Mouse (Mus musculus) megakaryocyte, embryonic 14.5 days (primary cell): Measurements from ENCODE around the gene Pde4d. TPM values are rescaled to one million over a fixed set of nuclear protein-coding genes. Genes with fewer than 3 reads are reported as not detected.

Experiments
- H3K27me3 ChIP-seq: replicated peaks from 2 replicates; pipeline ENCODE3; 2012; ENCODE audit warnings: inconsistent platforms
- H3K36me3 ChIP-seq: replicated peaks from 2 replicates; pipeline ENCODE3; 2012; ENCODE audit warnings: low read length, inconsistent platforms, mixed read lengths
- H3K4me1 ChIP-seq: 2 replicates; pipeline ENCODE4 v1.6.1; 2012; ENCODE audit warnings: inconsistent platforms
- H3K4me3 ChIP-seq: replicated peaks from 2 replicates; pipeline ENCODE3; 2012; ENCODE audit warnings: moderate library complexity, mild to moderate bottlenecking, inconsistent platforms
- H3K9me3 ChIP-seq: 2 replicates; pipeline ENCODE4 v1.6.1; 2012; ENCODE audit warnings: inconsistent platforms
- FLI1 ChIP-seq: IDR thresholded peaks from 2 replicates; pipeline ENCODE4 v1.6.1; 2012; ENCODE audit warnings: low read length, inconsistent platforms, mixed read lengths
- GATA1 ChIP-seq: IDR thresholded peaks from 3 replicates; pipeline ENCODE4 v1.6.1; 2012; ENCODE audit warnings: mixed read lengths, low read length, inconsistent platforms, borderline replicate concordance
- polyA plus RNA-seq: library from polyadenylated mRNA; stranded (reverse); fragments of >175 nt; gene quantifications from 2 replicates; pipeline ENCODE4 v1.2.3, GENCODE M21; 2012; ENCODE audit warnings: low replicate concordance; ENCODE audit not compliant: insufficient read depth

Pde4d gene
- polyA plus RNA-seq, 1 experiment = 2.8 TPM

GRCm38 (mm10) chr13:109569491-109569890 lies 1119.7 kb downstream of the Pde4d start:
- no peak overlapping the region for H3K4me3 ChIP-seq
- H3K36me3 ChIP-seq = no peaks in the 10 kb centered on the region
- no peaks in the 10 kb centered on the region for H3K9me3 ChIP-seq
- no peaks in the 10 kb centered on the region for H3K27me3 ChIP-seq
- TF ChIP-seq GATA1 (no peak), FLI1 (no peak)
- H3K4me1 ChIP-seq = no peaks in the 10 kb centered on the region

DNA sequence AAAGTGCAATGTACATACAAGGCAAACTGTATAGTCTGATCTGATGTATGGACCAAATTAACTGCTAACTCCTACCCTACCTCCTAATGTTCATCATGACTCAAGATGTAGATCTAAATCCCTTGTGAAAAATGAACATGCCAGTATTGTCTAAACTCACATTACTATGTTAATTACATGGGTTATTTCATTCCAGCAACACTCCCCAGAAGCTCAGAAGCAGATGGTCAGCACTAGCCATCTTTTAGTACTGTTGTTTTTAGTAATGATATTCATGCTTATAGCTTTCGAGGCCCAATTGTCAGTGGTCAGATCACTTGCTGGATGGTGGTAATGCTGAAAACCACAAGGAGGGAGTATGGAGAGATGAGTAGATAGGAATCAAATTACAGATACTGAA lies 1127.0 kb downstream of the Pde4d start:
- Histone ChIP-seq H3K27me3 (no peaks in the 10 kb centered on the region), H3K4me3 (no peak overlapping the region), H3K9me3 (no peaks in the 10 kb centered on the region), H3K36me3 (no peaks in the 10 kb centered on the region), H3K4me1 (no peaks in the 10 kb centered on the region)
- TF ChIP-seq GATA1 (no peak), FLI1 (no peak)

- Histone ChIP-seq H3K36me3 (no peaks in the 10 kb centered on the region), H3K4me1 (no peaks in the 10 kb centered on the region), H3K4me3 (no peak overlapping the region), H3K27me3 (no peaks in the 10 kb centered on the region), H3K9me3 (no peaks in the 10 kb centered on the region)
- TF ChIP-seq GATA1 (no peak), FLI1 (no peak)
Measured at GRCm38 (mm10) chr13:109577454-109577853, 1127.7 kb downstream of the Pde4d start.

DNA sequence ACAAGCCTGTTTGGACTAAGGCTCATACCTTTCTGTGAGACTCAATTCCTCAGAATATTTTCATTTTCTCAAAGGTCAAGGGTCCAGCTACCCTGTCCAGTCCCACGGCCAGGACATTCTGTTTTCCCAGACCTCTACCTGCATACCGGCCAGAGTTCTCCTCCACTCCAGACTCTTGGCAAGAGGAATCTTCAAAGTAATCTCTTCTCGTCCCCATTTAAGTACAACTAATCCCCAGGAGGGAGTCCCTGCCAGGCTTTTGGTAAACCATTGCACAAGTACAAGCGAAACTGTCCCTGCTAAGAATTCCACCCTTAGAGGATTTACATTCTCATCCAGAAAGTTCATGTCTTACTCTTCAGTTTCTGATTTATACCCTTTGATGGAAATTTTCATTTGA lies 1128.2 kb downstream of the Pde4d start:
- Histone ChIP-seq H3K9me3 (no peaks in the 10 kb centered on the region), H3K36me3 (no peaks in the 10 kb centered on the region), H3K27me3 (no peaks in the 10 kb centered on the region), H3K4me3 (no peak overlapping the region), H3K4me1 (no peaks in the 10 kb centered on the region)
- TF ChIP-seq FLI1 (no peak), GATA1 (no peak)

DNA sequence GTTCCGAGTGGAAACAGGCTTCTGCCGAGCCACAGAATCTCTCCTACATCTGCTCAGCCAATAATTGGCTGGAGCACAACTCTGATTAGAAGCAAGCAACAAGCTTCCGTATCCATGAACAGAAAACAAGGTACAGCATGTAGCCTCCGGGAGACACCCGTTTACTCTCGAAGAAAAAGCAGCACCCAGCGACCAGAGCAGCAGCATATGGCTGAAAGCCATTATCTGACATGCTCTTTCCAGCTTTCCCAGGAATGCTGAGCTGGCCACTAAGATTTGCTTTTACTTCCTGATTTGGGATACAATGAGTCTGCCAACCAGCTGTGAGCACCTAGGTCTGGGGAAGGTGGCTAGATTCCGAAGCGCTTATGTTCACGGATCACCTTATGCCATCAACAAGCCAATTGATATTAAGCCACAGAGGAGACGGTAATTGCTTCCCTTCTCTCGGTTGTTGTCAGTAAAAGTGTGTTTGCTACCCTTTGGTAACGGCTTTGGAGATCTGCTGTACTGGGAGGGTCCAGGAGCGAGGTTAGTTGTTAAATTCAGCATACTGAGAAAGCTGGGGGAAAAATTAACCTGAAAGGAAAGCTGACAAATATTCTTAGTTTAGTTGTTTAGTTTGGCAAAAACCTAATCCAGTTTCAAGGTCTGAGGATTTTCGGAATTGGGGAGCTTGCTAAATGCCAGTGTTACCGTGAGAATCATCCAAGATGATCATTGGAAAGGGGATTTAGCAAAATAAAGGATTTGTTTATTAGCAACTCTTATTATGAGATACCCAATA lies 1131.7 kb downstream of the Pde4d start:
- H3K36me3 ChIP-seq = no peaks in the 10 kb centered on the region
- no peak overlapping the region for H3K4me3 ChIP-seq
- no peaks in the 10 kb centered on the region for H3K4me1 ChIP-seq
- H3K27me3 ChIP-seq = no peaks in the 10 kb centered on the region
- no peaks in the 10 kb centered on the region for H3K9me3 ChIP-seq
- TF ChIP-seq FLI1 (no peak), GATA1 (no peak)

DNA sequence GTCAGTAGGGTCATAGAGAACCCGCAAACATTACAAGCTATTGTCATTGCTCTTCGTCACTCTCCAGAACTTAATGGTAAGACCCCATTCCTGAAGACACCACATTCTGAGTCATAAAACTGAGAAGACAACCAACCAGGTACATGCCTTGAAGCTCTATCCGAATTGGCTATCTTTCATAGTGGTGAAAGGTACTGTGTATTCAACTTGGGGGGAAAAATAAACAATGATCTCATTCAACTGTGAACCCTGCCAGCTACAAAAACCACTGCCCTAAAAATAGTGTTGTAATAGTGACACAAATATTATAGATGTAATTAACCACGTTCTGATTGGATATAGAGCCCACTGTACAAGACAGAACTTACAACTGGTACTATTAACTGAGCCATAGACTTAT lies 1140.3 kb downstream of the Pde4d start:
- Histone ChIP-seq H3K36me3 (no peaks in the 10 kb centered on the region), H3K27me3 (no peaks in the 10 kb centered on the region), H3K9me3 (no peaks in the 10 kb centered on the region), H3K4me3 (no peak overlapping the region), H3K4me1 (no peaks in the 10 kb centered on the region)
- no peak for TF ChIP-seq GATA1
- no peak for TF ChIP-seq FLI1

DNA sequence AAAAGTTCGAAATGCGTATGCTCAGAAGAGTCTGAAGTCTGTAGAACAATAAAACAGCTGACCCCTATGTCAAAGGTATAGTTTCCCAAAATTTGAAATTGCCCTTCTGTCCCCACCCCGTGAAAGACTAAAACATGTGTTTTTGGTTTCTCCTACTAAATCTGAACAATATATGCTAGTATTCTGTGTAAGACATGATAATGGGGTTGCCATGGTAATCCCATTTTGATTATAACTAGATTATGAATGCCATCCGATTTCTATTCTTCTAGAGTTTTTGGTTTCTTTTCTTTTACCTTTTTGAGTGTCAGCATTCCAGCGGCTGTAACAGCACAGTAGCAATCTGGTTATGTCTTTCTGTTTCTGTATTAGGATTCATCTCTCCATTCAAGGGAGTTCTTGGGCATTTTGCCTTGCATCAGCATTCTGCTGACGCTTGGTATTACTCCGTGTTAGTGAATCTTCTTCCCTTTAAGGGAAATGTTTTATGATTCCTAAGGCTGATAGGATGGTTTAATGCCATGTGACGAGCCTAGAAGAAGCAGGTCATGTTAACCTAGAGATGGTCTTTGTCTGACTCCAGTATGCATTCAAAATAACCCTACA lies 1142.5 kb downstream of the Pde4d start:
- TF ChIP-seq GATA1 (no peak), FLI1 (no peak)
- Histone ChIP-seq H3K4me1 (no peaks in the 10 kb centered on the region), H3K9me3 (no peaks in the 10 kb centered on the region), H3K27me3 (no peaks in the 10 kb centered on the region), H3K4me3 (no peak overlapping the region), H3K36me3 (no peaks in the 10 kb centered on the region)

GRCm38 (mm10) chr13:109599711-109600110 lies 1150.0 kb downstream of the Pde4d start:
- Histone ChIP-seq H3K36me3 (no peaks in the 10 kb centered on the region), H3K4me3 (no peak overlapping the region), H3K4me1 (no peaks in the 10 kb centered on the region), H3K27me3 (peaks cover 2% of the 10 kb centered on the region), H3K9me3 (no peaks in the 10 kb centered on the region)
- no peak for TF ChIP-seq GATA1
- TF ChIP-seq FLI1 = no peak

- no peaks in the 10 kb centered on the region for H3K4me1 ChIP-seq
- H3K27me3 ChIP-seq = peaks cover 2% of the 10 kb centered on the region
- TF ChIP-seq GATA1 = no peak
- no peak for TF ChIP-seq FLI1
- no peaks in the 10 kb centered on the region for H3K9me3 ChIP-seq
- no peak overlapping the region for H3K4me3 ChIP-seq
- no peaks in the 10 kb centered on the region for H3K36me3 ChIP-seq
Measured at GRCm38 (mm10) chr13:109604017-109604416, 1154.3 kb downstream of the Pde4d start.

DNA sequence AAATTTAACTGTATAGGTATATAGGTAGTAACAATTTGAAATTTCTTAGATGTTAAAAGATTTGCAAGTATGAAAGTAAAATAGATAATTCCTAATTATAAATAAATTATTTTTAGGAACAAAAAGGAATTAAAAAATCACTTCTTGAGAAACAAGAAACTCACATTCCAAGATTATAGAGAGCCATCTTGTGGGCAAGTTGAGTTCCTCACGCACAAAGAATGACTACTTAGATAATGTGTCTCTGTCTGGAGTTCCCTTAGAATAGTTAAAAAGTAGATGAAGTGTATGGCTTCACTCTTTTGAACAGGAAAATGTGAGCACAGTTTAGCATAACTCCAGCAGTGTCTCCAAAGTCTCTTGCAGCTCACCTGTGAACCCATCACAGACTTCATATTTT lies 1155.4 kb downstream of the Pde4d start:
- Histone ChIP-seq H3K36me3 (no peaks in the 10 kb centered on the region), H3K4me3 (no peak overlapping the region), H3K4me1 (peaks cover 7% of the 10 kb centered on the region), H3K27me3 (peaks cover 2% of the 10 kb centered on the region), H3K9me3 (no peaks in the 10 kb centered on the region)
- TF ChIP-seq FLI1 (no peak), GATA1 (no peak)
